Mouse (Mus musculus) ES-E14 (cell line): ENCODE measurements around the gene Cdh3. TPM values are rescaled to one million over a fixed set of nuclear protein-coding genes. Genes with fewer than 3 reads are reported as not detected.
"Not testable (repeated sequence)": the region's sequence is repeated elsewhere in the genome, so short reads cannot be mapped to it uniquely, and the experiment has no call there.

ENCODE experiments used
- DNase-seq: peaks from one replicate; pipeline ENCODE4 v3.0.0-alpha.2; 2013; ENCODE audit warnings: low read depth, low spot score
- H3K27ac ChIP-seq: 2 replicates; pipeline ENCODE4 v1.5.1; 2012; ENCODE audit warnings: low read depth, mild to moderate bottlenecking, low read length, moderate library complexity, mixed read lengths; ENCODE audit not compliant: poor library complexity, insufficient read depth, severe bottlenecking
- H3K36me3 ChIP-seq: 2 replicates; pipeline ENCODE4 v1.6.1; 2012; ENCODE audit warnings: mild to moderate bottlenecking, low read length, moderate library complexity, mixed read lengths; ENCODE audit not compliant: control insufficient read depth, poor library complexity, insufficient read depth, severe bottlenecking
- H3K4me1 ChIP-seq, 2 experiments: fragments of 150-350 bp in 1 of 2; sonication (generic) in 1 of 2; 2 replicates each; pipeline ENCODE4 v1.6.1; 2012; ENCODE audit warnings: low read length in 2 of 2, mild to moderate bottlenecking in 1 of 2, mixed read lengths in 1 of 2; ENCODE audit not compliant: control insufficient read depth in 2 of 2, insufficient read depth in 2 of 2, poor library complexity in 1 of 2
- H3K4me3 ChIP-seq, 2 experiments: fragments of 150-350 bp in 1 of 2; sonication (generic) in 1 of 2; 2 replicates each; pipeline ENCODE4 v1.5.1; 2012; ENCODE audit warnings: low read length in 2 of 2, low read depth in 1 of 2, mild to moderate bottlenecking in 1 of 2, mixed read lengths in 1 of 2; ENCODE audit not compliant: insufficient read depth in 1 of 2, poor library complexity in 1 of 2, severe bottlenecking in 1 of 2
- H3K9ac ChIP-seq: 2 replicates; pipeline ENCODE4 v1.6.1; 2012; ENCODE audit warnings: low read depth, mild to moderate bottlenecking, low read length, mixed read lengths; ENCODE audit not compliant: poor library complexity, insufficient read depth, severe bottlenecking
- H3K9me3 ChIP-seq: fragments of 150-350 bp; sonication (generic); 2 replicates; pipeline ENCODE4 v1.6.1; 2012; ENCODE audit warnings: low read depth, mild to moderate bottlenecking, low read length; ENCODE audit not compliant: control insufficient read depth, insufficient read depth
- CHD2 ChIP-seq: IDR thresholded peaks from 2 replicates; pipeline ENCODE4 v1.6.1; 2014; ENCODE audit warnings: mild to moderate bottlenecking, low read depth, low read length, inconsistent platforms
- HCFC1 ChIP-seq: IDR thresholded peaks from 2 replicates; pipeline ENCODE4 v1.6.1; 2012; ENCODE audit warnings: low read length, inconsistent platforms, borderline replicate concordance; ENCODE audit not compliant: insufficient read depth
- MAFK ChIP-seq: IDR thresholded peaks from 2 replicates; pipeline ENCODE4 v1.6.1; 2014; ENCODE audit warnings: mild to moderate bottlenecking, low read depth, low read length, inconsistent platforms; ENCODE audit not compliant: insufficient read depth
- ZC3H11A ChIP-seq: IDR thresholded peaks from 2 replicates; pipeline ENCODE4 v1.6.1; 2012; ENCODE audit warnings: low read depth, mild to moderate bottlenecking, inconsistent platforms, low read length, borderline replicate concordance
- ZNF384 ChIP-seq: IDR thresholded peaks from 2 replicates; pipeline ENCODE4 v1.6.1; 2012; ENCODE audit warnings: low read depth, low read length, inconsistent platforms
- in situ Hi-C, 2 experiments: fragments of 600-800 bp; cut with MboI; formaldehyde crosslinking; loops; one replicate each; pipeline ENCODE4 v1.15.1; 2025; ENCODE audit warnings: low sequenced_read_pairs in 2 of 2, inconsistent platforms in 1 of 2; ENCODE audit not compliant: unreplicated experiment in 2 of 2
- total RNA-seq: library from RNA; depleted of rRNA; stranded (reverse); fragments of 300-350 nt; gene quantifications from 2 replicates; pipeline ENCODE4 v1.2.3, GENCODE M21; 2012

Cdh3 gene
- total RNA-seq, 1 experiment, result 16.8 TPM

GRCm38 (mm10) chr8:106585671-106586037, 75.0 kb downstream of the Cdh3 start:
- no peak for DNase-seq
- in situ Hi-C loops, result no loop called here
- no peak for TF ChIP-seq MAFK
- no peak for TF ChIP-seq CHD2
- no peak for TF ChIP-seq HCFC1
- TF ChIP-seq ZNF384, result no peak
- TF ChIP-seq ZC3H11A, result no peak
- peaks cover 3 to 4% of the 10 kb centered on the region in 2 experiments; a peak in 2 of 4 replicates for H3K4me1 ChIP-seq
- no peak overlapping the region for H3K9ac ChIP-seq
- H3K4me3 ChIP-seq, result no peak overlapping the region
- H3K36me3 ChIP-seq, result no peaks in the 10 kb centered on the region
- no peaks in the 10 kb centered on the region for H3K9me3 ChIP-seq
- H3K27ac ChIP-seq, result no peak overlapping the region

- DNase-seq, result no peak
- peaks cover 3 to 4% of the 10 kb centered on the region in 2 experiments; a peak in 2 of 4 replicates for H3K4me1 ChIP-seq
- in situ Hi-C loops, result no loop called here
- no peak overlapping the region for H3K4me3 ChIP-seq
- no peak; the same call in 1 of the 2 replicates for TF ChIP-seq ZNF384
- TF ChIP-seq MAFK, result no peak
- TF ChIP-seq HCFC1, result no peak
- no peak for TF ChIP-seq ZC3H11A
- TF ChIP-seq CHD2, result no peak
- no peaks in the 10 kb centered on the region for H3K9me3 ChIP-seq
- H3K36me3 ChIP-seq, result no peaks in the 10 kb centered on the region
- H3K27ac ChIP-seq, result no peak overlapping the region
- no peak overlapping the region for H3K9ac ChIP-seq
These were observed 76.2 kb downstream of the Cdh3 start for GRCm38 (mm10) chr8:106586896-106587295.

- no peak for TF ChIP-seq ZC3H11A
- no peak for TF ChIP-seq CHD2
- TF ChIP-seq HCFC1, result no peak
- no peak for TF ChIP-seq MAFK
- TF ChIP-seq ZNF384, result no peak
- no peak for DNase-seq
- Histone ChIP-seq H3K4me1 (peaks cover 3 to 4% of the 10 kb centered on the region in 2 experiments; a peak in 2 of 4 replicates), H3K27ac (no peak overlapping the region), H3K9ac (no peak overlapping the region), H3K9me3 (no peaks in the 10 kb centered on the region), H3K36me3 (no peaks in the 10 kb centered on the region), H3K4me3 (no peak overlapping the region)
- in situ Hi-C loops, result no loop called here
These were observed 78.0 kb downstream of the Cdh3 start for GRCm38 (mm10) chr8:106588443-106589431.

- TF ChIP-seq ZNF384 (no peak), HCFC1 (no peak), ZC3H11A (no peak), CHD2 (no peak), MAFK (no peak)
- no peaks in the 10 kb centered on the region for H3K9me3 ChIP-seq
- no peak overlapping the region for H3K4me3 ChIP-seq
- no peaks in the 10 kb centered on the region for H3K4me1 ChIP-seq
- in situ Hi-C loops, result no loop called here
- no peaks in the 10 kb centered on the region for H3K36me3 ChIP-seq
- no peak overlapping the region for H3K27ac ChIP-seq
- H3K9ac ChIP-seq, result no peak overlapping the region
- no peak for DNase-seq
These were observed 81.8 kb downstream of the Cdh3 start for GRCm38 (mm10) chr8:106592458-106592857.

GRCm38 (mm10) chr8:106595623-106596022, 84.9 kb downstream of the Cdh3 start:
- H3K36me3 ChIP-seq, DNase-seq, H3K4me3 ChIP-seq, H3K9me3 ChIP-seq, in situ Hi-C loops, H3K27ac ChIP-seq, H3K9ac ChIP-seq: not testable (repeated sequence)
- H3K4me1 ChIP-seq, result peaks cover 0 to 14% of the 10 kb centered on the region in 2 experiments; a peak in 3 of 4 replicates
